Mouse (Mus musculus): Measurements from ENCODE around the gene Gm13420.
"Not testable (repeated sequence)": the region's sequence is repeated elsewhere in the genome, so short reads cannot be mapped to it uniquely, and the experiment has no call there.

The Gm13420 gene

DNA sequence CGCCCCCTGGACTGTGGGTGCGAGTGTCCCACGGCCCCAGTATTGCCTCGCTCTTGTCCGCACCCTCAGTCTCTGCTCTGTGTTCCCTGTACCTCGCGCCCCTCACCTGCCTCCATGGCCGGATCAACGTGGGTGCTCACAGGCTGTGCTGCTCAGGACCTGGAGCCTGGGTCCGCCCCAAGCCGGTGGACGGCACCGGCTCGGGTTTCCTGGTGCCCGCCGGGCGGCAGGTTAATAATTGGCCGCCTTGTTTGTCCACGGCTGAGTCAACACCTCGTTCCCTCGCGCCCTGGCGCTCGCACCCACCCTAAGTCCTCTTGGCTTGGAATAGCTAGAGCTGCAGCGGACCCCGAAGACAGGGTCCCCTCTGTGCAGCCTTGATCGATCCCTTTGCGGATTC, at the start of gene Gm13420:
Gene Gm13420 (minus strand): TSS at position 189 of the 400 bp plus-strand sequence.
- peak; percentile 25 for DNase-seq

- no peak for DNase-seq
Measured at GRCm38 (mm10) chr2:29792772-29793487, 41.4 kb upstream of the Gm13420 start.

DNA sequence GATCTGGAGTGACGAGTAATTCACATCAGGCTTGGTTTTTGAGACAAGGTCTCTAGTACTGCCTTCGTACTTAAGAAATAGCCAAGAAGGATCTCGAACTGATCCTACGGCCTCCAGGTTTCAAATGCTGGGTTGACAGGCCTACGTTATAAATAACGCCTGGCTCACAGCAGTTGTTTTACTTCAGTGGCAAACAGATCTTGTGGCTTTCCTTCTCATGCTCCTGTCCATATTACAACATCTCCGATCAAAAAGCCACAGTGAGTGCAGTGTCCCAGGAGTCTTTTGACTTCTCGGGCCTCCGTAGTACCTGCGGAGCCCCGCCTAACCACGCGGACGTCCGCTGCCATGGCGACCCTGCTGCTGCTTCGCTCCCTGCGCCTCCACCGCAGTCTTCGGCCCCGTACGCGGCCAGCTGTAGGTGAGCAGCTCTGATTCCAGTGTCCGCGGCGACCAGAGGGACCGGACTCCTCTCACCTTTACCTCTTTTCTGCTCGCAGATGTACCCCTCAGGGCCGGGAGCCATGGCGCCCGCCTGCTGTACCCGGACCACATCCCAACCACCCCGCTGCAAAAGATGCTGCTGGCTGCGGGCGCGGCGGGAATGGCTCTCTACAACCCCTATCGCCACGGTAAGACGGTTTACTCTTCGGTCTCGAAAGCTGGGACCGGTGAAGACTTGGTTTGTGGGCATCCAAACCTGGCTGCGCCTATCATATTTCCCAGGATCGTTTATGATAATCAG, 36.6 kb upstream of the Gm13420 start, which contains the start of gene Trub2:
Gene Trub2 (minus strand): TSS at position 566 of the 745 bp plus-strand sequence.
- DNase-seq = peak; percentile 88

GRCm38 (mm10) chr2:29787104-29787917, 35.8 kb upstream of the Gm13420 start, which contains the start of gene Coq4:
Gene Coq4, plus strand, starts transcription at chr2:29787493.
- DNase-seq = peak; percentile 96

DNA sequence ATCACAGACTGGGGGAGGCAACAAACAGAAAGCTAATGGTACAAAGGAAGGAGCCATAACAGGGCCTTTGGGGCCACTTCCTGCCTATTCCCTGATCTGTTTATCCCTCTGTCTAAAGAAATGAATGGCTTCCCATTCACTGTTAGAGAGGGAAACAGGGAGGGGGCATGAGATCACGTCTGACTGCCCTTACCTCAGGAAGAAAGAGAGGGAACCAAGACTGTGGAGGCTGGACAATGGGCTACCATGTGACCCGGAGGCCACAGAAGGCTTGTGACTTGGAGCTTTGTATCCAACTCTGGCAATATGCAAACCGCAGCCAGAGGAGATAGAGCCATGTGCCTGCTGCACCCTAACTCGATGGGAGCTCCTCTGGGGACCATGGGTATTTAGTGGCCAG, 32.8 kb upstream of the Gm13420 start:
- DNase-seq = peak; percentile 40

GRCm38 (mm10) chr2:29781256-29781655, 29.8 kb upstream of the Gm13420 start:
- not testable (repeated sequence) for DNase-seq

GRCm38 (mm10) chr2:29773323-29773722, 21.8 kb upstream of the Gm13420 start:
- DNase-seq = no peak

DNA sequence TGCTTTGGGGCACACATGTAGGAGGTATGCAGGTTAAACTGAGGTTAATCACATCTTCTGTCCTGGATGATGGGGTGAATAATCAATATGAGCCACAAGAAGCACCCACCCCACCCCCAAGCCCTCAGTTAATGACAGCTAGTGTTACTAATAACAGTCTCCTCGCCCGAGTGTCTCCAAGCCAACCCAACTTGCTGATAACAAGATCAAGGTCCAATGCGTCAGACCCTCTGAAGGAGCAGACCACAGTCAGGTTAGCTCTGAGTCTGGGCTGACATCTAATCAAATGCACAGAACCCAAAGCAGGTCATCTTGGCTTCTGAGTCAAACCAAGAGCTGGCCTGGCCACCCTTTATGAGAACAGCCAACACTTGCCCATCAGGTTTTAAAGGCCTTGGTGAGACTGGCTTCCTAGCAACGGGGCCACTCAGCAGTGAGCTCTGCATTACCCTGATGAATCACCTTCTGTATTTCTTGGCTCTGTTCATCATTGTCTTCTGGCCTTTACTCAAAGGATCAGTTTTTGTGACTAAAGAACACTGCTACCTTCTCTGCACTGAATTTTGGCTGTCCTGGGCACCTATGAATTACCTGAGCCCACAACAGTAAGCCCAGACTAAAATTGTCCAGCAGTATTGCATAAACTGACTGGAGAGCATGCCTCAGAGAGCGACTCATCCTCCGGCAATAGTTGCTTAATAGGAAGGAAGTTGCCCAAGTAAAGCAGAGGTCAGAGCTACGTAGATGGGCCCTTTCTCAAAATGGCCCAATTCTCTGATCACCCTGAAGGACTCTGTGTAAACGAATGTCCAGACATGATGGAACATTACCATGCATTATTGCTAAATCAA, 20.4 kb upstream of the Gm13420 start:
- no peak for DNase-seq

GRCm38 (mm10) chr2:29770162-29770561, 18.7 kb upstream of the Gm13420 start:
- DNase-seq = no peak

DNA sequence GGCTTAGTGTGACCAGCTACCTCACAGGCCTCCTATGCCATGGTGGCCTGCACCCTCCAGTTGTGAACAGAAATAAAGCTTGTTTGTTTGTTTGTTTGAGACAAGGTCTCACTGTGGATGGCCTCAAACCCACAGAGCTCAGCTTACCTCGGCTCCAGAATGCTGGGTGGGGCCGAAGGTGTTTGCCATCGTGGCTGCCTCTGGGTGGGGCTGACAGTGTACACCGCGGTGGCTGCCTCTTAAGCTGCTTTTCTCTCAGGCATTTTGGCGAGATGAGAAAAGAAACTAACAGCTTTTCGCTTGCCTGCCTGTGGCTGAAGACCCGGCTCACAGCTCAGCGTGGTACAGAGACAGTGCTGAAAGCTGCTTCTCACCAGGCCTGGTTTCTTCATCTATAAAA, 17.4 kb upstream of the Gm13420 start:
- no peak for DNase-seq

DNA sequence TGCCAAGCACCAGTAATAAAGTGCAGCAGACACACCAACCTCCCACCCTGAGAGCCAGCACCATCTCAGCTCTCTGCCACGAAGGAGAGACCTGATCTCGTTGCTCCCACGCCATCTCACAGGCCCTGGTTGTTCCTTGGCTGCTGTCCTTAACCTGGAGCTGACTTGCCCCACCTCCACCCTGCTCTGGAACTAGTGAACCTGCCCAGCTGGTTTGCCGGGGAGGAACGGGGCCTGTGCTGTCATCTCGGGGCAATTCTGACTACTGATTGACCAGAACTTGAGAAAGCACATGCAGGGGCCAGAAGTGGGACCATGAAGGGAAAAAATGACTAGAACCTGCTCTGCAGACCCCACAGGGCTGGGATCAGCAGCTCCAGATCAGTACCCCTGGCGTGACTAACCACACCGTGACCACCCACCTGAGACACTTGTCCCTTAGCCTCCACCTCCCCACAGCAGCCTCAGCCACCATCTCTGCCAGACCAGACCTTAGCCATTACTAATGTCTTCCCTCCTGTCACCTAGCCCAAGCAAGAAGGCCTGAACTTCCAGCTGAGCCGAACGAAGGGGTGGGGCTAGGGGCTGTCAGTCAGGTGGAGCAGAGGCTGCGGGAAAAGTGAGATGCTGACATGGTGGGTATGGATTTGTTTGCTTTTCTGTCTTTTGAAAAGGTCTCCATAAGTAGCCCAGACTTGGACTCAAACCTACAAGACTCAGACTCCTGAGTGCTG, 16.7 kb upstream of the Gm13420 start:
- DNase-seq = no peak

- DNase-seq = peak; percentile 80
Measured at GRCm38 (mm10) chr2:29764831-29765230, 13.3 kb upstream of the Gm13420 start.

DNA sequence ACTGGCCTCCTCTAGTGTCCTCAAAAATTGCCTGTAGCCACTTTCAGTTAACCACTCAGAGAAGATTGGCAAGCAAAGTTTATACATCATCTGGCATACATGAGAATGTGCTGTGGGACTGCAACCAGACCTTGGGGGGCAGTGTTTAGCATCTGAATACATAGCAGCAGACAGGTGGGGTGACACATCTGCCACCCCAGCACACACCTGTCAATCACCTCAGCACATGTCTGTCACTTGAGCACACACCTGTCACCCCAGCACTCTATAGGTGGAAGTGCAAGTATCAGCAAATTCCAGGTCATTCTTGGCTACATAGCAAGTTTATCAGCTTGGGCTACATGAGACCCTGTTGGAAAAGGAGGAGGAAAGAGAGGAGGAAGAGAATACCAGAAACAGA, 4.2 kb upstream of the Gm13420 start:
- no peak for DNase-seq

GRCm38 (mm10) chr2:29752397-29752796, 912 bp upstream of the Gm13420 start:
- DNase-seq = no peak

DNA sequence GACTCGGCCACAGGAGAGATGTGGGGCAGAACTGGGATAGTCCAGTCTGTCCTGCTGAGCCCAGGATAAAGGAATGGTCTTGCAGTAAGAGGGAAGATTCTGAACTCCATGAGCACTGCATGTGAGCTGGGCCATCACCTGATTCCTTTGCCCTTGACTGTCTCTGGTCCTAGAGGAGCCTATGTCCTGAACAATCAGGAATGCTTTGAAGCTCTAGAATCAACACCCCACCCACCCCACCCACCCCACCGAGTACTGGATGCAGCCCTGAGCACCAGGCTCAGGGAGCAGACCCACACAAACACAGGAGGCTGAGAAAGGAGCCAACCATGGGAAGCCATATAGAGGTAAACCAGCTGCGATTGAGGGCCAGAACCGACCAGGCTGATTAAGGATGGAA, 3.0 kb downstream of the Gm13420 start:
- DNase-seq = no peak

DNA sequence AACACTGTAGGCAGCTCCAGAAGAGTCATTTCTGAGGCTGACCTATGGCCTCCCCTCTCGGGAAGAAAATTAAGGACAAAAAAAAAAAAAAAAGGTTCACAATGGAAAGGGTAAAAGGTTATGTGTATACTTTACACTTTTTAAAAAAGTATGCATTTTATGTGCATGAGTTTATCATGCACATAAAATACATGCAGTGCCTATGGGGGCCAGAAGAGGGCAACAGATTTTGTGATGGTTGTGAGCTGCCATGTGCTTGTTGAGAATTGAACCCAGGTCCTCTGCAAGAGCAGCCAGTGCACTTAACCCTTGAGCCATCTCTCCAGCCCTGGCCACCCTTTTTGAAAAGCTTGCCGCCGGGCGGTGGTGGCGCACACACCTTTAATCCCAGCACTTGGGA, 3.6 kb downstream of the Gm13420 start:
- peak; percentile 43 for DNase-seq

GRCm38 (mm10) chr2:29747188-29747782, 4.2 kb downstream of the Gm13420 start:
- no peak for DNase-seq

DNA sequence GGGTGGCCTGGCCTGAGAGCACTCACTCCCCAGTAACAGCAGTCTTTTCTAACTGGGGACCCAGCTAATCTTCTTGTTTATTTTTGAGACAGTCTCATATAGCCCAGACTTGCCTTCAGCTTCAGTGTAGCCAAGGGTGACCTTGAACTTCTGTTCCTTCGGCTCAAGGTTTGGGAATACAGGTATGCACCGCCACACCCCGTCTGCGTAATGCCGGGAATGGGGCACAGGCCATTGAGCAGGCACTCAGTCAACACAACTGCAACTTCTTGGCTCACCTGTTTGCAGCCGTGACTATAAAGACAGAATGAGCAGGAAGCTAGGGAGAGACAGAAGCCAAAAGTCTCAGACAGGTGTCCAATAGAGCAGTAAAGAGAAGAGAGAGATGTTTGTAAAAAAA, 7.2 kb downstream of the Gm13420 start:
- DNase-seq = no peak

- DNase-seq = no peak
Measured at GRCm38 (mm10) chr2:29741207-29741606, 10.3 kb downstream of the Gm13420 start.

DNA sequence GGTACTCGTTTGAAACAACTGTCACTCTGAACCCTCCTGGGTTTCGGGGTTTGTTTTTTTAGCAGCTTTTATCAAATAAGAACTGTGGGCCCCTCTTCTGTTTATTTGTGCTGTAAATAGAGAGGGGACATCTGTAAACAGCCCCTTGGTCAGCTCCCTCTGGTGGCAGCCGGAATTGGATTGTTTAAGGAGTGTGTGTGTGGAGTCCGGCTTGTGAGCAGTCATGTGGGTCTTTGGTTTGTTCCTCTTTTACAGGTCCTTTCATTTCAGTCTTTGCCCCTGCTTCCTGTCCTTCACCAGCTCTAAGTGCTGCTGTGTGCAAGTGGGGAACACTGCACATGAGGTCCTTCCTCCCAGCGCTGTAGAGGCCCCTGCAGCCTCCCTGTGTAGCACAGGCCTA, 12.1 kb downstream of the Gm13420 start:
- peak; percentile 38 for DNase-seq

DNA sequence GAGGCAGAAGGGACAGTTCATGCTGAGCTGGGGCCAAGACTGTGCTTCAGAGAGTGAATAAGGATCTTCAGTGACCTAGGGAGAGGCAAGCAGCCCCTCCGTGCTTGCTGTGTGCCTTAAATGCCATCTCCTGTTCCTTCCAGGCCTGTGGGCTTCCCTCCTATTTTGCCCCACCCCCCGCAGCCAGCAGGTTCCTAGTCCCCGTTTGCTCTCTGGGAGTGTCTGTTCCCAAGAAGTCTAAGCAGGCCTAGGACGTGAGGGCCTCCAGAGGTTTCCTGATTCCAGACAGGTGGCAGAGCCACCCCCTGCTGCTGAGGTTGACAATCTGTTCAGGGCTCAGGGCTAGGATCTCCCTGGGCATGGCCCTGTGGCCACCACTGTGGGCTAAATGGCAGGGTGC, 12.7 kb downstream of the Gm13420 start:
- no peak for DNase-seq

Data from lung, postnatal 10 days (tissue).